Mouse (Mus musculus): ENCODE measurements at regions not wholly inside any gene's neighbourhood (a gene's known extent, or its start where the extent isn't known, plus 50 kb on each side); places are given as distances from the start of the nearest gene placed in this dataset.

DNA sequence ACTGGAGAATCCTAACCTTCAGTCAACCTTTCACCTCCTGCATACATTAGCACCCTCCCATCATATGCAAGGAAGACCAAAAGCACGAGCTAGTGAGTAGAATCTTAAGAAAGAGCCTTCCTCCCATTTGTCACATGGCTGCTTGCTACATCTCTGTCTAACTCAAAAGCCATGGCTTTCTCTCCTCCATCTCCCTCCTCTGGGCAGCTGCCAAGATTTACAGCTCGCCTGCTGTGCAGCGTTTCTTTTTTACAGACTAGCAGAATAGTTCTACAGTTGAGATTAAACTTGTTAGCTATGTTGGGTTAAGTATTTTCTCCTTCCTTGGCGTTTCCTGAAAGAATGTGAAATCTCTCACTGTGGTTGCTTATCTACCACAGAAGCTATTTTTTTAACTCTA lies 168.3 kb upstream of the Mctp2 start:
- TF ChIP-seq CTCF (conservative IDR thresholded peaks at IDR 0.05; ENCODE audit: insufficient read depth, insufficient read length, low read depth, low read length), result no peak
- TF ChIP-seq POLR2A (IDR thresholded peaks at IDR 0.05; ENCODE audit: low read depth, low read length), result no peak

All from kidney, adult 2 months (tissue).